Mouse (Mus musculus) small intestine, adult 2 months (tissue): ENCODE measurements around the gene Prss50.

Experiments
- CTCF ChIP-seq: fragments of 200-500 bp; IDR thresholded peaks from 2 replicates; pipeline ENCODE4 v1.5.1; 2012; ENCODE audit warnings: low read depth, mild to moderate bottlenecking, control low read depth, inconsistent platforms, low read length, moderate library complexity, mixed read lengths; ENCODE audit not compliant: insufficient replicate concordance, insufficient read length; ENCODE audit errors: extremely low read depth
- POLR2A ChIP-seq: fragments of 200-500 bp; IDR thresholded peaks from 2 replicates; pipeline ENCODE4 v1.6.1; 2012; ENCODE audit warnings: low read depth, mild to moderate bottlenecking, control low read depth, inconsistent platforms, low read length, moderate library complexity

GRCm38 (mm10) chr9:110877353-110877752, 19.6 kb downstream of the Prss50 start:
- no peak; the same call in 1 of the 2 replicates for TF ChIP-seq POLR2A
- TF ChIP-seq CTCF, result no peak
